Mouse (Mus musculus) right cerebral cortex, postnatal 14 days (tissue): ENCODE measurements at regions not wholly inside any gene's neighbourhood (a gene's known extent, or its start where the extent isn't known, plus 50 kb on each side); places are given as distances from the start of the nearest gene placed in this dataset.

Source experiments
- DNase-seq: peaks from one replicate; pipeline ENCODE4 v3.0.0; 2022

DNA sequence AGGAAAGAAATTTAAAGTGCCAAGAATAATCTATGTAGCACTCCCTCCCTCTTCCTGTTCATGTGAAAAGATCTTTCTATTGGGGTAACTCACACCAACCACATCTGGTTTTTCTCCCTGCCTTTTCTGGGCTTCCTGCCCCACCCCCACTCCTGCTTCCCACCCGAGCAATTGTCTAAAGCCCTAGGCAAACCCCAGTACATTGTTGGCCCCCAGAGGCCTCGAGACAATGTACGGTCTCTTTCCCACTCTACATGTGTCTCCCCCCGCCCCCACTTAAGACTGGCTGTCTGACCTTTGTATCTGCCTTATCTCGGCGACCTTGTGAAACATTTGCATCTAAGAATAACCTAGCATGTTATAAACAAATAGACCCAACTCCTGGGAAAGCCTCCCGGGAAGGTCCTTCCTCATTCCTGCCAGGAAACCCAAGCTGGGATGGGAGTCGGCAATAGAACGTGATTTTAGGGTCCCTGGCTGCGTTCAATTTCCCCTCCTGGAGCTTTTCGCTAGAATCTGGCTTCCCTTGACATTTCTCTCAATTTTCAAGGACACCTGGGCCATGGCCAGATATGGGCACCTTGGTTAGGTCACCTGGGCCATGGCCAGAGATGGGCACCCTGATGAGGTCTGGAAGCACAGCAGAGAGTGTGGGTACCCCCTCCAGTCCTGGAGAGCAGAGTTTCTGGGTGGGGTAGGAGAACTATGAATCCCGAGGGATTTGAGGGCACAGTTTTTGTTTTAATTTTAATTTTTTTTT lies 97.9 kb upstream of the Map4k3 start:
- DNase-seq = no peak

DNA sequence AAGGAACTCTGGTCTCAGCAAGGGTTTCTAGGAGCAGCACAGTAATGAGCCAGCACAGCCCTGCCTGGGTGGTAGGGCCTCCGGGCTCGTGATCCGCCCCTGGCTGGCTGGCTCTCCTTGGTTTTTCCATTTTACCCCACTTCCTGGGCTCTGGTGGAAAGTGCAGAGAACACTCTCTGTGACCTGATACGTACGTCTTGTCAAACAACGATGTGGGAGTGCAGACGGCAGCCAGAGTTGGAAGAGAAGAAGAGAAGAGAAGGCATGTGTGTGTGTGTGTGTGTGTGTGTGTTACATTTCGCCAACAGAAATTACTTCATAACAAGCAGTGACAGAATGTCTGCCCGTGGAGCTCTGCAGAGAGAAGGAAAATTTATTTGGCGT lies 97.2 kb upstream of the Map4k3 start:
- DNase-seq = no peak

DNA sequence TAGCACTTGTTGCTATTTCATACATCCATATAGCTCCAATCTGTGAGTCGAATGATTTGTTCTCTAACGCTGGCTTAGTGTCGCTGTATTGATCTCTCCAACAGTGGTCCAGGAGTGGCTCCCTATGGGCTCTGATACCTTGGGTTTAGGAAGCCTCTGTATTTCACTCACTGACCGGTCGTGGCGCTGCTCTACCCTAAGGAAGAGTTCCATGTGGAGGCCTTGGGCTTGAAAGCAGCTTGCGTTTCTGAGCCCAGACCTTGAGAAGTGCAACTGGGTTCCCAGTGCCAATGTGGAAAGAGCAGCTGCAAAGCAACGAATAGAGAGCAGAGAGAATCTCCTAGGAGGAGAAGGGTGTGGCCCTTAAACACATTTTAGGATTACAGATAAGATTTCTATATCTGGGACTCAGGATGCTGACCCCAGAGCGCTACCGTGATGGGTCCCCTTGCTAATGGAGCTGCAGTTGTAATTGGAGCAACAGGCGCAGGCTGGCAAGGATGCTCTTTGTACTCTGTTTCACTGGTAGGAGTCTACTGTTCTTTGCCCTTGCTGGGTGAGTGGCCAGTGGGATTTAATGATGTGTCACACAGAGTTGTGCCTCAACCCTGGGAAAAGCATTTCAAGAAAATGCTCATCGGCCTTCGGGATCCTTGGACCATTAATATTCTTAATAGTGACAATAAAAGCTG lies 96.7 kb upstream of the Map4k3 start:
- DNase-seq = no peak

DNA sequence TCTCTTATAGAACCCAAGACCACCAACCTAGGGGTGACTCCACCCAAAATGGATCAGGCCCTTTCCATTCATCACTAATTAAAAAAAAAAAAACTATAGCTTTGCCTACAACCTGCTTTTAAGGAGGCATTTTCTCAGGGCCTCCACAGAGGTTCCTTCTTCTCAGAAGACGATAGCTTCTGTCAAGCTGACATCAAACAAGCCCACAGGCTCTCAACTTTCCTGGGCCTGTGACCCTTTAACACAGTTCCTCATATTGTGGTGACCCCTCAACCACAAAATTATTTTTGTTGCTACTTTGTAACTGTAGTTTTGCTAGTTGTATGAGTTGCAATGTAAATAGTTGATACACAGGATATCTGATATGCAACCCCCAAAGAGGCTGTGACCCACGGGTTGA lies 96.0 kb upstream of the Map4k3 start:
- no peak for DNase-seq

DNA sequence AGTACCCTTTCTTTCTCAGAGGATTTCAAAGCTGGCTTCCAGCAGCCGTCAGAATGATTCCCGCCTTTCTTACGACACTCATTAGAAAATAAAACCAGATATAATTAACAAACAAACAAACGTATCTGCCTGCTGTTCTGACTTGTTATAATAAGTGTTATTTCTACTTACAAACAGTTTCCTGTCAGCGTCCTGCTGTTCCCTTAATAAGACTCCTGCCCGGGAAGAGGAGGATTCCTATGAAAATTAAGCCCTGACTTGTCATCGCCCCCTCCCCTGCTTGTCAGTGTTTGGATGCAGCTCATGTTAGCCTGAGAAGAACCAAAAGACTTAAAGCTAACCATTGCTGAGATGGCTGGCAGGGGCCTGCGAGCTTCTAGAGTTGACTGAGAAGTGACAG lies 92.6 kb upstream of the Map4k3 start:
- DNase-seq = no peak

DNA sequence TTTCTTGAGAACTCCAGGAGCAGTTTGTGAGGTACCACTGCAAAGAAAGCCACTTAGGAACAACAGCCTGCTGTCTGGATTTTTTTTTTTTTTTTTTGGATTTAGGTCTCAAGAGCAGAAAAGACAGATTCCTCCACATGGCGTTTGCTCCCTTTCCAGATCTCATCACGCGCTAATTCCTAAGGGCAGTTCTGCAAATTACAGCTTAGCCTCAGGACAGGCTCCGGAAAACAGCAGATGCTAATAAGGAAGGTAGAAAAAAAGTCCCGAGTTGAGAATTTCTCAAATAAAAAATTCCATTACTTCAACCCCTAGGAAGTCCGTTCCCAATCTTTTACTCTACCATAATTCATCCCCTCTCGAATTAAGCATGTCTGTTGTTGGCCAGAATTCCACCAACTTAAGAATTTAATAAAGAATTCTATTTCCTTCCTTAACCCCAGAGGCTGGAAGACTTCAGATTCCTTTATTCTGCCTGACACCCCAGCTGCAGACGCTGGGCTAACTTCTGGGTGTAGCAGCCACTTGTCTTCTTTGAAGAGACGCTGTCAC lies 90.3 kb upstream of the Map4k3 start:
- no peak for DNase-seq

DNA sequence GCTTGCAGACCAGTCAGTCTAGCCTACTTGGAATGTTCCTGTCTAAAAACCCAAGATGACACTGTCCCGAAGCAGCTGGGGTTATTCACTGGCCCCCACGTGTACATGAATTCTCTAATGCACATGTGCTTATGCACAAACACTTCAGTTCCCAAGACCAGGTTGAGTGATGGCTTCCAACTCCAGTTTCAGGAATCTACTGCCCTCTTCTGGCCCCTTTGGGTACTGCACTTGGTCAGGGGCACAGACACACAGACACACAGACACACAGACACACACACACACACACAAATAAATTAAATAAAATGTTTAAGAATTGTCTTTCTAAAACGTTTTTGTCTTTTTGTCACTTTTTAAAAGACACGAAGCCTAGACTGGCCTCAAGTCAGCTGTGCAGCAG lies 87.5 kb upstream of the Map4k3 start:
- DNase-seq = no peak

DNA sequence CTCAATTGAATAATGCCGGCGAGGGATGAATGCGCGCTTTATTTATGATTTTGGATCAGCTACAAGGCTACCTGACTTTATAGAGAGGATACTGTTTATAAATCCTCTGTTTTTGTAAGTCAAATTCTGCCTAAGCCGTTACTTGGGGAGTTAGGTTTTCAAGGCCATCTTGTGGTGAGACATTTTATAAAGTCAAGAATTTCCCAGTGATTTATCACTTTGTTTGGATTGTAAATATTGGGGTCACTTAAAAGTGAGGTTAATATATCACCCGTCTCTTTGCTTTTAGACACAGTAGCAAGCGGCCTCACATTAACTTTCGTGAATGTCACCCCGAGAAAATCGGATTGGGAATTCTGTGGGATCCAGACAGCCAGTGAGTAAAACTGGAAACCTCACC lies 84.9 kb upstream of the Map4k3 start:
- no peak for DNase-seq

DNA sequence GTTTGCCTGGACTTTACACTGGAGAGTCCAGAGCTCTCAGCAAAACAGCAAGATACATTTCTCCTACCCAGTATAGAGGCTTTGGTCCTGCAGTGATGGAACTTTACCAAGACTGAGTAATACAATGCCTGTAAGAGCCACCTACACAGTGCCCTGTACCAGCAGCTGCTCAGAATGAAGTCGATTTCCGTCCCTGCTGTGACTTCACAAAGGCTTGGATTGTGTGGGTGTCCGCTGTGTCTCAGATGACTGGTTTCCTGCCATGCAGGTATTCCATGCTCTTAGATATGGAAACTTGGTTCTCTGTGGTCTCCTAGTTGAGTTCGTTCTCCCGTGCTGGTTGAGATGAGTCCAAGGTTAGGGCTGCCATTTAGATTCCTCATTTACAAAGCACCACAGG lies 81.0 kb upstream of the Map4k3 start:
- DNase-seq = no peak

DNA sequence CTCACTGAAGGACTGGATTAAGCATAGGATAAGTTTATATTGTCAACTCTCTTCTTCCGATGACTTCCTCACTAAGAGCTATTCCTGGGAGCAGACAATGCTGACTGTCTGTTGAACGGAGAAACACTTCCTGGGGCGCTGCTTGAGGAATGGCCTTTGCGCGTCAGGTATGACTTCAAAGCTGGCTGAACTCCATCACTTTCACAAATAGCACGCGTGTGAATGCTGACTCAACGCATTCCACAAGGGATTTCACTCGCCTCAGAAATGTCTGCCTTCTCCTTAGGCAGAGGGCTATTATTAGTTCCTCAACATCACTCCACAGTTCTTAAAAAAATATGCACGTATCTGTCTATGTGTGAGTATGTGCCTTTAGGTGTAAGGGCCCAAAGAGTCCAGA lies 79.8 kb upstream of the Map4k3 start:
- DNase-seq = no peak

DNA sequence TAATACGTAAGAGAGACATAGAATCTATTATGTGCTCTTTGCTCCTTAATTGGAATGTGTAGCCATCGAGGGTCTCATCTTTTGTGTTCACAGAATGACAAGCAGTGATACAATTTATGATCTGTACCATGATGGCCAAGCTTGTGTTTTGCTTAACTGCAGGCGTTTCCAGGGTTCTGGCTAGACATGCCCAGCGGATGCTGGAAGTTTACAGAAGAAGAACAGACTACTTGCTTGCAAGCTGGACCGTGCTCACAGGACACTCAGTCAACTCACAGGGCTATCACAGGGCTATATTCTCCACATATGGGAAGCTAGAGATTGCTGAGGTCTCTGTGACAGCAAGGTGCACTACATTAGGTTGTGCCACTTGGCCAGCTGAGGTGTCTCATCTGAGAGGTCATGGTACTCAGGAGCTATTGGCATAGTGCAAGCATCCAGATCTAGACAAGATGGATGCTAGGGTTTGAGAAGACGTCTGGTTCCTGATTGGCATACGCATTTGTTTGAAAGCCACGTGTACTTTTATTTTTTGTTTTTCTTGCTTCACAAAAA lies 75.2 kb upstream of the Map4k3 start:
- DNase-seq = no peak

DNA sequence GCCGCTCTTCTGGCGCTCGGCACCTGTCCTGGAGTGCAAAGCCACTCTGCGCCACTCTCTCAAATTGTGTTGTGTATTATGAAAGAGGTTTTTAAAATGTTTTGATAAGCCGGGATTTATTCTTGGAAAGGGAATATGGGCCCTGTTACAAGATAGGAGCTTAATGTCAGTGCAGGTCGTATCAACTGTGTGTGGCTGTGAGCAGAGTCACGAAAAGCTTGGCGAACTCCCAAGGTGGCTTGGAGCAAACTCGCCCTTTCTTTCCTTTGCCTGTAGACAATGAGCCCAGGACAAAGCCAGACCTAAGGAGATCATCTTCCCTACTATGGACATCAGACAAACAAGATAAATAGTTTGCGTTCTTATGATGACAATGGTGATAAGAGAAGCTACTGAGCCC lies 74.3 kb upstream of the Map4k3 start:
- no peak for DNase-seq

DNA sequence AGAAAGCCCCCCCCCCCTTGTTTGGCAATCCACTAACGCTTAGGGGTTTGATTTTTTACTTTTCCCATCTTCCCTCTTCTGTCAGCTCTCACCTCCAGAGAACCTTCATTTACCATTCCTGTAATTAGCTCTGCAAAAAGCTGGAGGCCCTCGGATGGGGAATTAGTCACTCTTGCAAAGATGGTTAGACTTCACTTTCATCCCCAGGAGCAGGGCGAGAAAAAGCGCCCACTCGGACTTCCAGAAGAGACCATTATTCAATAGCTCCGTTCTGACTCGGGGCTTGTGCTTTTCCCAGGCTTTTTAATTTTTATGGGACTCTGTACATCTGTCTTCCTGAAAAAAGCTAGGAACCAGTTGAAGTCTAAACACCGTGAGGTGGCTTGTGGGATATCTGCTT lies 73.7 kb upstream of the Map4k3 start:
- no peak for DNase-seq

DNA sequence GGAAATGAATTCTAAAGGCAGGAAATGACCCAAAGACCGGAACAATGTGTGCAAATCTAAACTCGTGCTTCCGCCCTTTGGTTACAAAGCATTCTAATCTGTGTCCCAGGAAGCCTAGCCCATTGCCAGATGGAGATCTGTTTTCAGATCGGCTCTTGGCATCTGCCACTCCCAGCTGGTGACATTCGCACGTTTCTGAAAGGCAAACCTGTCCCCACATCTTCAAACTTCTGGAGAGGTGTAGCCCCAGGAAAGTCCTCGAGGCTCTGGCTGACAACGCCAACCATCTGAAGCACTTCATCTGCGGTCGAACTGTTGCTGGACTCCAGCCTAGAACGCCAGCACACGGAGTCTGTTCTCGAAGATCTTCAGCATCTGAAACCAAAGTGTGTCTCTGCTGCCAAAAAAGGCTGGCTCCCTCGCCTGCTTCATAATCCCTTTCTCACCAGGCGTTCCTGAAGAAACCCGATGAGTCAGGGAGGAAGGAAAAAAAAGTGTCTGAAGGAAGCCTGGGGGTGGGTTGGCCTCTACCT lies 73.2 kb upstream of the Map4k3 start:
- DNase-seq = peak; percentile 65

DNA sequence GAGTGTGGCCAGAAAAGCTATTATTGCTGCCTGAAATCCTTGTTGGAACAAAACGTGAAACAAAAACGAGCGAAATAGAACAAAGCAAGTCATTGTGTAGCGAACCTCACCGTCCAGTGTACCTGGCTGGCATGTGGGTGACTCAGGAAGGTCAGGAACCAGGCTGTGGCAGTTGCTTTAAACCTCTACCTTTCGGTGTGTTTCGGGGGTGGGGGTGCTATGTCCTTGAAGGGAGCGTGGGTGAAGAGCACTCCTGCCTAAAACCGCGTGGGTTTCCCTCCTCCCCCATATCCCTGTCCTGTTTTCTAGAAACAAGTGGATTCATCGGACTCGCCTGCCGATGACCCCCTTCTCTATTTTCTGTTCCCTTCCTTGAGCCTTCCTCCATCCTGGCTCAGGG lies 72.6 kb upstream of the Map4k3 start:
- DNase-seq = no peak

DNA sequence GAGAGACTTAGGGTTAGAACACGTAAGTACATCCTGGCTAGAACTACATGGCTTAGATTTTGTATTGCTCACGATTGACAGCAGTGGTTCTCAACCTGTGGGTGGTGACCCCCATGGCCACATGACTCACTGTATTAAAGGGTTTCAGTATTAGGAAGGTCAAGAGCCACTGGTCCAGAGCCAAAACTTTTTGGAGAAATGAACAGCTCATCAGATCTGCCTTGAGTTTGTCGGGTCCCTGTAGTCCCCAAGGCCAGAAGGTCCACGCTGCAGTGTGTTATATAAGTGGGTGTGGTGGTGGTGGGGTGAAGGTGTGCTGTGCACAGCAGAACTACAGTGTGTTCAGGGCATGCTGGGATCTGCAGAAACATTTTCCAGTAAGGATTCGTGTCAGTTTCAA lies 72.2 kb upstream of the Map4k3 start:
- no peak for DNase-seq

DNA sequence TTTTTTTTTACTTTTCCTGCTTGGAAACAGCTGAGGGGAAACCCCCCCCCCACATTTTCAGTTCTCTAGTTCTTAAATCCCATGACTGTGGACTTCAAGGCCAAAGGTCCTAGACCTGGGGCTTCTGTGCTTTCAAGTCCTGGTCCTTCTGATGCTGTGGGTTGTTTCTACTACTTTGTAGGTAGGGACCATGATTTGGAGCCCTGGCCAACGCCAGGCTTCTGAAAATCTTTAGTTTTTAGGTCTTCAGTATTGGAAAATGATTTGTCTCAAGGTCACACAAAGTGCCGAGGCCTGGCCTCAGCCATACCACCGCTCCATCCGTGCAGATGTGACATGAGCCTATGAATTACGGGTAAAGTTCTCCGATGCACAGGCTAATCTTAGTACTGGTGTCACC lies 70.8 kb upstream of the Map4k3 start:
- no peak for DNase-seq

DNA sequence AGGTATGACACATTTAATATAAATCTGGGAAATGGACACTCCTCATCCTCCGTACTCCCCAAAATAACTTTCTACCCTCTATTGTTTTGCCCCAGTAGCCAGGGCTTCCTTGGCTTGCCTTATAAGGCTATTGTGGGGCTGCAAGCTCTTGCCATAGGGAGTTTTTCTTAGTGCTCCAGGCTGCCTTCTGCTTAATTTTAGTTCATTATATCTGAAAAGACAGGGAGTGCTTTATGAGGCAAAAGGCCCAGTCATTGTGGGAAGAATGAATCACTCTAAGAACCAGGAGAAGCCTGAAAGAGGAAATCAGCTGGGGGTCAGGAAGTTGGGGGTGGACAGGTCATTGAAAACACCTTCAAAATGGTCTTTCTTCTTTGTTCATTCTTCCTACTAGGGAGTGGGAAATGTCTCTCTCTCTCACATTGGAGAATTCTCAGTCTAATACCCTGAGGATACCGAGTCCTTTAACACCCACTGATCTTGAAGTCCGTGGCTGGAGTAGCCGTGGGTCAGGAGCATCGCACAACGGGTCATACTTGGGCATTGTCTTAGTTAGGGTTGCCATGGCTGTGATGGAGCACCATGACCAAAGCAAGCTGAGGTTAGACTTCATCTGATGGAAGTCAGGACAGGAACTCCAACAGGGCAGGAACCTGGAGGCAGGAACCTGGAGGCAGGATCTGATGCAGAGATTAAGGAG lies 70.1 kb upstream of the Map4k3 start:
- DNase-seq = no peak

DNA sequence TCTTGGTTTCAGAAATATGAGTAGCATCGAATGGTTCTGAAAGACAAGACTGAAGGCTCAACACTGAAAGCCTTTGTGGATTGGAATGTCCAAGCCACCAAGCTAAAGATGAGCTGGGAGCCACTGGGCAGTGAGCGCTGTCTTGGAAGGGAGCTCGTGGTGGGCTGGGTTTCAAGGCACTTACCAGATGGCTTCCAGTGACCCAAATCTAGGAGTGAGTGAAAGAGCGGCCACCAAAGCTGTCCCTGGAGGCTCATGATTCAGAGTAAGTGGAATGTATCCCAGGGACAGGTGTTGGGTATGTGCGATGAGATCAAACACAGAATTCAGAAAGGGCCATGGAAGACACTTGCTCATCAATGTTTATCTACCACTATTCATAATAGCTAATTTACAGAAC lies 68.5 kb upstream of the Map4k3 start:
- DNase-seq = no peak

DNA sequence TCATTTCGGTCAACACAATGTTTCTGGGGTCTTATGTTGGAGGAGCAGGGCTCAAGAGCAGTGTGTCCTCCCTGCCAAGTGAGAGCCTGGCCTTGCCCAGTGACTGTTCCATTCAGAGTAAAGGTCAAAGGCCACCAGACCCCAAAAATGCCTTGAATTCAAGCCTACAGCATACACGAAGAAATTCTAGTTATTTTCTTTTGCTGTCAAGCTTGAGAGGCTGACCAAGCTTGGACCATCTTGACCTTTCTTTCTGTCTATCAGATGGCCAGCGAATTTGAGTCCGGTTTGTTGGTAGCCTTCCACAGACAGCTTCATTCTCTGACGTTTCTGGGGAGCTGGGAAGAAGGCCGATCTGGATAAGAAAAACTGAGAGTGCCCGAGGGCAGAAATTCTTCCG lies 68.1 kb upstream of the Map4k3 start:
- DNase-seq = no peak

DNA sequence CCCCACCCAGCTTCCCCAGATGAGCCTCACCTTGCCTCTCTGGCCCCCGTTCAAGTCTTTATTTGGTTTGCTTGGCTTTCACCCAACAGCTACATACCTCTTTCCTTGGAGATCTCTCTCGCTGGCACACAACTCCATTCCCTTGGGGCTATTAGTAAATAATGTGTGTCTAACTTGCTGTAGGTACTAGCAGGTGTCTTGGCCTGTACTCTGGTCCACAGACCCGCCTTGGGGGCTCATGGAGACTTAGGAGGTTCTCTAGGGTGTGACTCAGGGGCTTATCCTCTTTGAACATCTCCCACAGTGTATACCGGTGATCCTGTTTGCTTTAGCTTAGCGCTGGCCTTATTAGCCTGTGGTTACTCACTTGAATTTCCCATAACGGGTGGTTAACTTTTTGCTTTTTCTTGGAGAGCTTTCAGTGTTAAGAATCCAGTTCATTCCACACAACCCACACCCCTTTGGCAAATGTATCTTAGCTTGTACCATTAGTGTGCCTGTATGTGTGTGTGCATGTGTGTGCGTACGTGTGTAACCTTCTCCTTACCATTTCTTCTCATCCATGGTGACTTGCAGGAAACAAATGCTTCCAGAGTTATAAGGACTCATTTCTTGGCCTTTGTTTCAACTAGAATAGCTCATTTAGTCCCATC lies 67.3 kb upstream of the Map4k3 start:
- DNase-seq = no peak

DNA sequence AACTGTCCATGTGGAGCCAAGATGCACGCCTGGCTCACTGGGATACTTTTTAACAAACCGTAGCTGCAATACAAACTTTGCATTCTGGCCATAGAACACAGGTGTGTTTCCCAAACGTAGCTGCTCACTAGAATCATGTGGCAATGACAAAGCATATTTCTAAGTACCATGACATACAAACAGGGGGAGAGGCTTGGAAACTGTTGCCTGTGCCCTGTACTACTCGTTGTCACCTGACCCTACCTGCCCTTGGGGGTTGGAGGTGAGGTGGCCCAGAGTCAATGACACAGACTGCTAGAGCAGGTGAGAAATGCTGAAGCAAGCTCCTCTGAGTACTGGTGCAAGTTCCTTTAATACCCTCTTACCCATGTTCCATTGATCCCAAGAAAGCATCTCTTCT lies 64.3 kb upstream of the Map4k3 start:
- DNase-seq = no peak

DNA sequence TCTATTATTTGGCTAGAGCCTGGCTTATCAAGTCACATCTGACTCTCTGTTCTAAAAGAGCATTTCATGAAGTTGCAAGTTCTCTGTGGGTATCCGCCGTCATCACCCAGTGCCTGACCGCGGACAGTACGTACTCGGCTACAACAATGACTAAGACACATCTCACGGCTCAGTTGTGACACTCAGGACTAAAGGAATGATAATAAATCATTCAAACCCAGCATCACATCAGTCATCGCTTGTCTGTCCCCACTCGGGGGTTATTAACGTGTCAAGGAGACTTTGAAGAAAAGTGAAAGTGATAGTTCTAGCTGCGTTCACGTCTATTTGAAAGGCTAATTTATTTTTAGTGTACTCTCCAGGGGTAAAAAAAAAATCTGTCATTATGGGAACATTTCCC lies 61.4 kb upstream of the Map4k3 start:
- DNase-seq = no peak
